Mouse (Mus musculus): ENCODE data around the gene Tmbim6.

Gene Tmbim6

GRCm38 (mm10) chr15:99454585-99455279 lies 62.0 kb downstream of the Tmbim6 start:
- DNase-seq: no peak

DNA sequence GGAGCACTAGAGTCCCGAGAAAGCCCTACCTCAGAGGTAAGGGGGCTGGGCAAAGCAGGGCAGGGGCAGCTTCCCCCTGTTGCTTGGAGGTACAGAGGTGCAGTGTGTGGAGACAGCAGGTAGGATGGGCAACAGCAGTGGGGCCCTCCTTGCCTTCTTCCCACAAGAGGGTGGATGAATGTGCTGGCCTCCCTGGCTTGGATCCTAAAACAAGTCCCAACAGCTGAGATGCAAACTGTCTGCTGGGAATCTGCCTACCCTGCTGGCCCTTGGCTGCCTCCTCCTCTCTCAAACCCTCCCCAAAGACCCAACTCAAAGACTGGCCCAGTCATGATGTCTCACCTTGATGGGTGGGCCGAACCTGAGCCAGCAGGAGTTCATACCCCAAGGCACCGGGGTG lies 62.7 kb downstream of the Tmbim6 start:
- no peak for DNase-seq

DNA sequence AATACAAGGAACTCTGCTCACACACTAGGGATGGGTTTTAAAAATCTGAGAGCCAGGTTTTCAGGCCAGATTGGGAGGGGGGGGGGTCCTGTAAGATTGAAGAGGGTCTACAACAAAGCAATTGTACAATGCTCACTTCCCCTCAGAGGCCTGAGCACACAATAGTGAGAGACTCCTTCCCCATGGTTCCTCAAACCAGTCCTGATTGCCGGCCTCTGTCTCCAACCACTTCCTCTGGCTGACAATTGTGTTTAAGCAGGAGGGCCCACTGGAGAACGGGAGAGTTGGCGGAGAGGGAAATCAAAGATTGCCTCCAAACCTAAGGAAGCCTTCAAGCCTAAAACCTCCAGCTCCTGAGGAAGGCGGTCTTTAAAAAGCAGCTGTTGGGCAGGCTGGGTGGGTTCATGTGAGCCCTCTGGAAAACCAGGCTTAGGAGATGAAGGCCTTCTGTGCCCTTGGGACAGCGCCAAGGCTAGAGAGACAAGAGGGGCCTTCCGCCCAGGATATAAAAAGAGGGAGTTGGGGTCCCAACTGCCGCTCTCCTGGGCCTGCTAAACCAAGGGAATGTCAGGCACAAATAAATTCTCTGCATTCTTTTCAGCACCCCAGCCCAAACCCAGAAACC lies 63.8 kb downstream of the Tmbim6 start:
- DNase-seq: no peak

DNA sequence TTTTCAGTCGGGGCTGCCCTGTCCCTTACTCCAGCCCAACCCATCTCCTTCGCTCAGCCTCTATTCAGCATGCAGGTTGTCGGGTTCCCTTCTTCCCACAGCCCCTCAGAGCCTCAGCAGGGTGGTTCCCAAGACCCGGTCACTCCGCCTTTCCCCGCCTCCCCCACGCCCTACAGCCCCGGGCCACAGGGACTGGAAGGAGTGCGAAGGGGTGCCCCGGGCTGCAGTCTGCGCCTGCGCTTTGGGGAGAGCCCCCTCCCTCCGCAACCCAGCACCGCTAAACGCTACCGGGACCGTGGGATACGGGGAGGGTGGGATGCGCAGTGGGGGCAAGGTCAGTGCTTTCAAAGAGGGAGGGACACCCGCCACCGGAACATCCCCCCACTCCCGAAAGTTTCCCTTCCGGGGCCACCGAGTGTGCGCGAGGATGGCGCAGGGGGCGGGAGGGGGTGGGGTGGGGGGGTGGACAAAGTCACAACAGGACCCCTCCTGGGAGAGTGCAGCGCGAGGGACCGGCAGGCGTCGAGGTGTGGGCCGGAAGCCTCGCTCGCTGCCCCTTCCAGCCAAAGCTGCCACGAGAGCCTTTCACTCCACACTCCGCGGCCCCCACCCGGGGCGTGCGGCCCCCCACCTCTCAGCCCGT lies 64.4 kb downstream of the Tmbim6 start:
- DNase-seq: peak; percentile 64

GRCm38 (mm10) chr15:99457606-99458401 lies 65.1 kb downstream of the Tmbim6 start, which contains the start of gene Nckap5l:
Gene Nckap5l (minus strand): TSS chr15:99457748.
- DNase-seq: peak; percentile 94
